Mouse (Mus musculus): ENCODE data around the gene Slc44a5. TPM values are rescaled to one million over a fixed set of nuclear protein-coding genes. Genes with fewer than 3 reads are reported as not detected.

Slc44a5 gene
- polyA plus RNA-seq, 1 experiment from 2014 or later, result 5.7 TPM

DNA sequence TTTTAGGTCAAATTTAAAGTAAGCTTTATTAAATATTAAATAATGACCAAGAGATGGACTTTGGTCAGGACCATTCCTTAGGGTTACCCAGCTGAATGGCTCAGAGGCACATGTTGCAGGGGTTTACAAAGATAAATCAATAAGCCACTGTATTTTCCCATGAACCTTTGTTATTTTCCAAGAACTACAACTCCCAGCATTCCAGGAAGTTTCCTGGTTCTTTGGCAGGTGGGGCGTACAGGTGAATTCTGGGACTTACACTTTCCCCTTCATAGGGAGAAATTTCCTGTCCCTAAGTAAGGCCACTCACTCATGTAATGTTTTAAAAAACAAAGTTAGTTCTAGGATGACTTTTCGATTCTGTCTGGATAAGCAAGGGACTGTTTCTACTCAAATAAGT, 235.2 kb downstream of the Slc44a5 start:
- Histone ChIP-seq H3K9ac (replicated peaks) (no peak overlapping the region), H3K27me3 (replicated peaks) (no peaks in the 10 kb centered on the region), H3K4me2 (no peak overlapping the region), H3K36me3 (no peaks in the 10 kb centered on the region), H3K4me3 (replicated peaks) (no peak overlapping the region), H3K4me1 (peaks cover 10% of the 10 kb centered on the region), H3K9me3 (replicated peaks) (no peaks in the 10 kb centered on the region), H3K27ac (replicated peaks) (no peak overlapping the region)
- 98% methylated on average over 2 of the region's 2 CpGs for WGBS
- ATAC-seq (ENCODE audit: low FRiP score), result no peak

DNA sequence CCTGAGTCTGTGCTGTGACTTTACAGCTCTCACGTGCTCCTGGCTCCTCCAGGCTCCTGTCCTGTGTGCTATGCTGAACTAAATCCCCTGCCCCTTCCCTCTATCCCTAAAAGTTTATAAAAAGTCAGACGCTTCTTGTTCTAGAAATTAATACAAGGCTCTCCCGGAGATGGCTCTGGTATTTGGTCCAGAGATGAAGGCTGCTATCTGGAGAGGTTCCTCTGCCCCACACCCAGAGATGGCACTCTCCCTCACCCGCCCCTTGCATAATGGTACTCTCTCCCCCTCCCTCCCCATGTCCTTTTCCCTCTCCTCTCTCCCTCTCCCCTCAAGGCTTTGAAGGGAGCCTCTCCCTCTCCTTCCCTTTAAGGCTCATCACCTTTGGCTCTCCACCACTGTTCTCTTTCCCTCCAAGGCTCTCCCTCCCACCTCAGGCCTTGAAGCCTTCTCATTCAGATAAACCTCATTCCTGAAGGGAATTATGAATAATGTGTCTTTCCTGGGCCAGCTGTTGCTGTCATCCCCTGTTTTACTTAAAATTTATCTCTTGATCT, 236.0 kb downstream of the Slc44a5 start:
- Histone ChIP-seq H3K27me3 (replicated peaks) (no peaks in the 10 kb centered on the region), H3K9me3 (replicated peaks) (no peaks in the 10 kb centered on the region), H3K4me3 (replicated peaks) (no peak overlapping the region), H3K4me2 (no peak overlapping the region), H3K4me1 (peaks cover 10% of the 10 kb centered on the region), H3K27ac (replicated peaks) (no peak overlapping the region), H3K9ac (replicated peaks) (no peak overlapping the region), H3K36me3 (no peaks in the 10 kb centered on the region)
- WGBS, result 40% methylated on average over 4 of the region's 4 CpGs
- no peak for ATAC-seq (ENCODE audit: low FRiP score)

DNA sequence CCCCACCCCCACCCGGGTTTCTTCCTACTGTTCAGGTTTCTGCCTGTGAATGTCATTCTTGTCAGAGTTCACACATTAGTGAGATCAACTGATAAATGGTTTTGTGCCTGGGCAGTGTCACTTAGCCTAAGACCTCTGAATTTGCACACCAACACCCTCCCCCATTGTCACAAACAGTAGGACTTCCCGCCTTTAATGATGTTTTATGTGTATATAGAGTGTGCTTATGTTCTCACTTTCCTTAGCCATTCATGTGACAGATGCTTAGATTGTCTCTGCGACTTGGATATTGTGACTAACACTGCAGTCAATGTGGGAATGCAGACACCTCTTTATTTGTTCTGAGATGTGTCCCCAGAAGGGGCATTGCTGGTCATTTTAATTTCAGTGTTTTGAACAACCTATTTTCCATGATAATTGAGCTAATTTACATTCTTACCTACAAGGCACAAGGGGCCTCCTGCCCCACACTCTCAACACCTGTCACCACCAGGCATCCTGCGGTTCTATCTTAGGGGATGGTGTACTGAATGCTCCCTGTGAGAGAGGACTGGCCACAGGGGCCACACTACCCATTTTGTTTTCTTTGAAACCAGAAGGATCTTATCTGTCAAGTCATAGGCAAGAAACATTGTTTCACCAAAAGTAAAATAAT, 236.7 kb downstream of the Slc44a5 start:
- peaks cover 10% of the 10 kb centered on the region for H3K4me1 ChIP-seq
- no peaks in the 10 kb centered on the region for H3K9me3 ChIP-seq (replicated peaks)
- no peaks in the 10 kb centered on the region for H3K27me3 ChIP-seq (replicated peaks)
- whole genome bisulfite sequencing, result 12% methylated on average over 4 of the region's 4 CpGs
- no peak overlapping the region for H3K9ac ChIP-seq (replicated peaks)
- ATAC-seq (ENCODE audit: low FRiP score), result no peak
- no peak overlapping the region for H3K27ac ChIP-seq (replicated peaks)
- H3K4me3 ChIP-seq (replicated peaks), result no peak overlapping the region
- no peak overlapping the region for H3K4me2 ChIP-seq
- no peaks in the 10 kb centered on the region for H3K36me3 ChIP-seq

DNA sequence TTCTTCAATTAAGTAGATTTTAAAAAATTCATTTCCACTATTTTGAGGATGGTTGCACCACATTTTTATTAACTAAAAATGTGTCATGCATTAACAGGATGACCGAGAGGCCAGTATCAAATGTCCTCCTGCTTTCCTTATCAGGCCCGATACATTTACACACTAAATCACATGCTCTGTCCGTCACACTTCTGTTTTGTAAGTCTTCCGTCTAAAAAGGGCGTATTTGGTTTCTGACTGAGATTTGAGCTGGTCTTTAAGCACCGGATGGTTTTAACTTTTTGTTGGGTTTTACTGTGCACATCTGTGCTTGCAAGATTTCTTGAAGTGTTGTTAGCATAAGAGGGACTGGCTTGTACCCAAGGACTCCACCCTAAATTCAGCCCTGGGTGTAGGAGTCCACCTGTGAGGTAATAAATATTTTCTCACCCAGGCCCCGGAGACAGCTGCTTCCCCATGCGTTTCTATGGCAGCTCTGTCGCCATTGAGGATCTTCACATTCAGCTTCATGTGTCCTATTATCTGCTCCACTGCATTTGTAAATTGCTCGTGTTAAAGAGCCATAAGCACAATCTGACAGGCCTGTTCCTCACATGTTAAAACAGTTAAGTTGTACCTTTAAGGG, 237.3 kb downstream of the Slc44a5 start:
- WGBS, result 45% methylated on average over 10 of the region's 10 CpGs
- ATAC-seq (ENCODE audit: low FRiP score), result no peak
- Histone ChIP-seq H3K9ac (replicated peaks) (no peak overlapping the region), H3K27ac (replicated peaks) (no peak overlapping the region), H3K4me2 (no peak overlapping the region), H3K9me3 (replicated peaks) (no peaks in the 10 kb centered on the region), H3K4me1 (peaks cover 10% of the 10 kb centered on the region), H3K4me3 (replicated peaks) (no peak overlapping the region), H3K27me3 (replicated peaks) (no peaks in the 10 kb centered on the region), H3K36me3 (no peaks in the 10 kb centered on the region)

DNA sequence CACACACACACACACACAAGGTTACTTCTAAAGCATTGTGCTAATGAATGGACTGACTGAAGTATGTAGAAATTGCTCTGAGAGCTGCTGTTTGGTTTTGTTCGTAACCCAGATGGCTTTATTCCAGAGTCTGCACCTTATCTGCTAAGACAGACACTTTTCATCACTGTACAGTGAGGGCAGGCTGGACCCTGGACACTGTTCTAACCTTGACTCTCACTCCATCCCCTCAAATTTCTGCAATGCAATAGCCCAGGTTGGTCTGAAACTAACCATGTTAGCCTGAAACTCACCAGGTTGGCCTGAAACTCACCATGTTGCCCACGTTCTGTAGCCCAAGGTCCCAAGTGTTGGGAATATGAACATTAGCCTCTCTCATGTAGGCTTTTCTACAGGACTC, 239.3 kb downstream of the Slc44a5 start:
- WGBS, result 88% methylated on average over 2 of the region's 2 CpGs

DNA sequence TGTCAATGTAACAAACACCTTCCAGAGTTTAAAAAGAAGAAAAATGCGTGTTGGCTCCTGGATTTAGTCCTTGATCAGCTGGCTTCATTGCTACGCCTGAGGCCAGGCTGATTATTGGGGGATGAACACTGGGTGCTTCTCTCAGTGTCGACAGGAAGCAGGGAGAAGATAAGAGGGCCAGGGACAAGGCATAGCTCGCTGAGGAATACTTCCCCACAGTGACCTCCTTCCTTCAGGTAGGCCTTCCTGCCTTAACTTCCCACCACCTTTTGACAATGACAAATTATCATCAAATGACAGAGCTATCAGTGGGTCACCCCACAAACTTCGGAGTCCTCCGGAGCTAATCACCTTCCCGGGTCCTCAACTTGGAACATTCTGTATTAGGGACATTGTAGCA, 242.1 kb downstream of the Slc44a5 start:
- Histone ChIP-seq H3K4me2 (no peak overlapping the region), H3K27me3 (replicated peaks) (no peaks in the 10 kb centered on the region), H3K4me3 (replicated peaks) (no peak overlapping the region), H3K27ac (replicated peaks) (no peak overlapping the region), H3K4me1 (peaks cover 5% of the 10 kb centered on the region; the same call in 1 of the 2 replicates), H3K9me3 (replicated peaks) (no peaks in the 10 kb centered on the region), H3K36me3 (no peaks in the 10 kb centered on the region), H3K9ac (replicated peaks) (no peak overlapping the region)
- WGBS, result 86% methylated on average over 7 of the region's 7 CpGs
- no peak for ATAC-seq (ENCODE audit: low FRiP score)

More for the DNA sequence above, 239.3 kb downstream of the Slc44a5 start:
- no peak for ATAC-seq (ENCODE audit: low FRiP score)
- no peaks in the 10 kb centered on the region for H3K36me3 ChIP-seq
- H3K9me3 ChIP-seq (replicated peaks), result no peaks in the 10 kb centered on the region
- H3K4me2 ChIP-seq, result no peak overlapping the region
- H3K4me3 ChIP-seq (replicated peaks), result no peak overlapping the region
- no peak overlapping the region for H3K9ac ChIP-seq (replicated peaks)
- H3K4me1 ChIP-seq, result peaks cover 10% of the 10 kb centered on the region
- no peaks in the 10 kb centered on the region for H3K27me3 ChIP-seq (replicated peaks)
- no peak overlapping the region for H3K27ac ChIP-seq (replicated peaks)

DNA sequence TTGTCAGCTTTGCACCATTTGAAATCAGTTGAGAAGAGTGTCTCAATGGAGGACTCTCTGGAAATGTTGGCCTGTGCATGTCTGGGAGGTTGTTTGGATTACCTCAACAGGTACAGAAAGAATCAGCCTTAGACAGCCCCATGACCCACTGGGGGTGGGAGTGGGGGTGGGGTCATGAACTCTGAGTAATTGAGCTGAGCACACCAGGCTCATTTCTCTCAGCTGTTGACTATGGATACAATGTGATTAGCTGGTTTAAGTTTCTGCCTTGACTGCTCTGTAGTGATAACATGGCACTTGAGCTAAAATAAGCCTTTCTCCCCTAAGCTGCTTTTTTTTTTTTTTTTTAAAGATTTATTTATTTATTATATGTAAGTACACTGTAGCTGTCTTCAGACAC, 242.5 kb downstream of the Slc44a5 start:
- Histone ChIP-seq H3K9me3 (replicated peaks) (no peaks in the 10 kb centered on the region), H3K4me2 (no peak overlapping the region), H3K4me1 (peaks cover 3% of the 10 kb centered on the region; the same call in 1 of the 2 replicates), H3K9ac (replicated peaks) (no peak overlapping the region), H3K4me3 (replicated peaks) (no peak overlapping the region), H3K36me3 (no peaks in the 10 kb centered on the region), H3K27me3 (replicated peaks) (no peaks in the 10 kb centered on the region), H3K27ac (replicated peaks) (no peak overlapping the region)
- no peak for ATAC-seq (ENCODE audit: low FRiP score)

DNA sequence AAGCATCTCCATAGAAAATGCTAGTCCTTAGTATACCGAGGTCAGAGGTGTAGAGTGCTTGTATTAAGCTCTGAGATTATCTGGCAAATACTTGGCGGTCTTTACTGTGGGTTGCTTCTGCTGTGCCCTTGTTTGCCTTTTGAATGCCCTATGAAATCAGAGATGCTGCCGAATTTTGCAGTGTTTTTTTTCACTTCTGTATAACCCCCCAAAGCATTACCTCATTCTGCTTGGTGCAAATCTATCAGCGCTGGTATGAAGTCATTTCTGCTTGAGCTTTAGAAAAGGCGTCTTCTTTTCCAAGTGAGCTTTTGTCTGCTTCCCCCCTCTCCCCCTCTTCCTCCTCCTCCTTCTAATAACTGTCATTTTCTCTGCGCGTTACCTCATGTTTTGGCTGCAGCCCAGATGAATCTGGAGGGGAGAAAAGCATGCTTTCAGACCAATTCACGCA, 248.9 kb downstream of the Slc44a5 start:
- Histone ChIP-seq H3K9ac (replicated peaks) (no peak overlapping the region), H3K36me3 (no peaks in the 10 kb centered on the region), H3K27ac (replicated peaks) (peak overlapping the region; percentile 13; the same call in 1 of the 2 replicates), H3K4me3 (replicated peaks) (no peak overlapping the region), H3K27me3 (replicated peaks) (no peaks in the 10 kb centered on the region), H3K9me3 (replicated peaks) (no peaks in the 10 kb centered on the region), H3K4me2 (no peak overlapping the region), H3K4me1 (peaks cover 4% of the 10 kb centered on the region; the same call in 1 of the 2 replicates)
- WGBS, result 57% methylated on average over 8 of the region's 8 CpGs
- no peak for ATAC-seq (ENCODE audit: low FRiP score)

DNA sequence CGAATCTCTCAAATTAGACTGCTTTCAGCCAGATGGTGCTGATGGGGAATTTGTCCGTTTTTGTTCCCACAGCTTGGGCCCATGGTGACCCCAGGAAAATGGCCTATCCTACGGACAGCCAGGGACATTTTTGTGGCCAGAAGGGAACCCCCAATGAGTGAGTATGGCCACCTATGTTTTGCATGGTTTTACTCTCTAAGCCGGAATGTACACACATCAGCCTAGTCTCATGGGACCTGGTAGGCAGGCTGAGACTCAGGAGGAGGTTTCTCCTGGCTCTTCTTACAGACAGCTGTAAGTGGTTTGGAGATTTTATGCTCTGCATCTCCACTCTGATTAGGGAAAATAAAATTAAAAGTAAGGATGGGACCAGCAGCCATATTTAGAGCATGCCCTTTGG, 249.5 kb downstream of the Slc44a5 start:
- no peak overlapping the region for H3K9ac ChIP-seq (replicated peaks)
- 60% methylated on average over 4 of the region's 4 CpGs for WGBS

DNA sequence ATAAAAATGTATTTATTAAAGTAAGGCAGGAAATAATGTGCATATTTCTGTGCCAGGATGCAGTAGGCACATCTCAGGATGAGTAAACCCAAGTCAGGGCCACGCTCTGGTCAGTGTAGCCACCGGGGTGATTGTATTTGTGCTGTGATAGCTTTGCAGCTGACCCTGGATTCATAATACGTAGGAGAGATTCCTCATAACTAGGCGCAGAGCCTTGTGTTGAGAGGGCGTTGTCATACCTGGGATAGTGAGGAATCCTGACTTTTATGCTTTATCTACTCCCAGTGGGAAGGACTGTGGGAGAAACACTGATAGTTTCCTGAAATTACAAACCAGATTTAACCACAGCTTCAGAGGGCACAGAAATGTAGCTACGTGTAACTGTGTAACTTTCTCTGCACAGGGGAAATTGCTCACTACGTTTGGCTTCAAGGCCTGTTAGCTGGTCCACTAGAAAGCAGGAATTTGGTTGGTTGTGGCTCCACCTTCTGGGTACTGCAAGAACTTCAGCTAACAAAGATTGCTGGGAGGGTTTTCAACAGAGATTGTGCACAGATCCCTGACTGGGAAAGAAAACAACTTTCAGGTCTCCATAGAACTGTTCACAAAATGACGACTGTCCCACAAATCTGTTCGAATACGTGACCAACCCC, 253.0 kb downstream of the Slc44a5 start:
- 53% methylated on average over 10 of the region's 10 CpGs for WGBS

More for the DNA sequence above, 249.5 kb downstream of the Slc44a5 start:
- H3K4me1 ChIP-seq, result peaks cover 4% of the 10 kb centered on the region; the same call in 1 of the 2 replicates
- no peaks in the 10 kb centered on the region for H3K9me3 ChIP-seq (replicated peaks)
- H3K27me3 ChIP-seq (replicated peaks), result no peaks in the 10 kb centered on the region
- no peak overlapping the region for H3K4me2 ChIP-seq
- no peak overlapping the region for H3K4me3 ChIP-seq (replicated peaks)
- peak overlapping the region; percentile 13; the same call in 1 of the 2 replicates for H3K27ac ChIP-seq (replicated peaks)
- no peaks in the 10 kb centered on the region for H3K36me3 ChIP-seq
- ATAC-seq (ENCODE audit: low FRiP score), result no peak

DNA sequence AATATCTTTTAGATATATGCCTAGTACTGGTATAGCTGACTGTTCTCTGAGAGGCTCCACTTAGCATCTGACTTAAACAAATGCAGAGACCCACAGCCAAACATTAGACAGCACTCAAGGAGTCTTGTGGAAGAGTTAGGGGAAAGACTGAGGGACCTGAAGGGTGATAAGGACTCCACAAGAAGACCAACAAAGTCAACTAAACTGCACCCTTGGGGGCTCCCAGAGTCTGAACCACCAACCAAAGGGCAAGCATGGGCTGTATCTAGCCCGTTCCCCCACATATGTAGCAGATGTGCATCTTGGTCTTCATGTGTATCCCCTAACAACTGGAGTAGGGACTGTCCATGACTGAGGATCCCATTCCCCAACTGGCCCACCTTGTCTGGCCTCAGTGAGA, 271.7 kb downstream of the Slc44a5 start:
- no peak for ATAC-seq (ENCODE audit: low FRiP score)
- Histone ChIP-seq H3K9ac (replicated peaks) (no peak overlapping the region), H3K27ac (replicated peaks) (no peak overlapping the region), H3K4me2 (no peak overlapping the region), H3K36me3 (0 out of 2 replicates have a peak, but pooled peaks cover 5% of the 10 kb centered on the region), H3K4me3 (replicated peaks) (no peak overlapping the region), H3K4me1 (no peaks in the 10 kb centered on the region), H3K27me3 (replicated peaks) (no peaks in the 10 kb centered on the region), H3K9me3 (replicated peaks) (no peaks in the 10 kb centered on the region)
- WGBS, result 81% methylated on average over 1 of the region's 1 CpGs

More for the DNA sequence above, 253.0 kb downstream of the Slc44a5 start:
- Histone ChIP-seq H3K27me3 (replicated peaks) (no peaks in the 10 kb centered on the region), H3K36me3 (no peaks in the 10 kb centered on the region), H3K4me3 (replicated peaks) (no peak overlapping the region), H3K9ac (replicated peaks) (no peak overlapping the region), H3K4me2 (no peak overlapping the region), H3K9me3 (replicated peaks) (no peaks in the 10 kb centered on the region), H3K27ac (replicated peaks) (no peak overlapping the region), H3K4me1 (peaks cover 4% of the 10 kb centered on the region; the same call in 1 of the 2 replicates)
- no peak for ATAC-seq (ENCODE audit: low FRiP score)

Measured in neural tube, embryonic 15.5 days (tissue).